Mouse (Mus musculus) liver, embryonic 12.5 days (tissue): ENCODE results near the gene Spg11. TPM values are rescaled to one million over a fixed set of nuclear protein-coding genes. Genes with fewer than 3 reads are reported as not detected.

ENCODE experiments used
- ATAC-seq: fragments of 200-750 bp; cut with Nextera tagmentation; 2 replicates; pipeline ENCODE4 v1.8.0; 2017; ENCODE audit warnings: moderate number of reproducible peaks, mild to moderate bottlenecking, moderate library complexity
- H3K27ac ChIP-seq: fragments of 300-500 bp; sonication (generic); 2 replicates; pipeline ENCODE4 v1.5.1; 2016; ENCODE audit warnings: mild to moderate bottlenecking
- H3K27me3 ChIP-seq: fragments of 300-500 bp; sonication (generic); replicated peaks from 2 replicates; pipeline ENCODE4 v1.6.1; 2016; ENCODE audit warnings: mild to moderate bottlenecking, moderate library complexity
- H3K36me3 ChIP-seq: fragments of 300-500 bp; sonication (generic); 2 replicates; pipeline ENCODE4 v1.6.1; 2016; ENCODE audit warnings: mild to moderate bottlenecking, moderate library complexity
- H3K4me1 ChIP-seq: fragments of 300-500 bp; sonication (generic); 2 replicates; pipeline ENCODE4 v1.6.1; 2016
- H3K4me2 ChIP-seq: fragments of 300-500 bp; sonication (generic); 2 replicates; pipeline ENCODE4 v1.6.1; 2016; ENCODE audit warnings: mild to moderate bottlenecking, moderate library complexity
- H3K4me3 ChIP-seq: fragments of 300-500 bp; sonication (generic); 2 replicates; pipeline ENCODE4 v1.5.1; 2016; ENCODE audit warnings: mild to moderate bottlenecking, moderate library complexity
- H3K9ac ChIP-seq: fragments of 300-500 bp; sonication (generic); 2 replicates; pipeline ENCODE4 v1.6.1; 2016; ENCODE audit warnings: mild to moderate bottlenecking, moderate library complexity
- H3K9me3 ChIP-seq: fragments of 300-500 bp; sonication (generic); replicated peaks from 2 replicates; pipeline ENCODE4 v1.6.1; 2016; ENCODE audit warnings: mild to moderate bottlenecking, moderate library complexity
- WGBS: fragments of 180-500 bp; shearing (Covaris S2); methylation state at CpG from one replicate; pipeline ENCODE4 v1.1.7; 2016; ENCODE audit not compliant: insufficient replicate concordance; 5-methylcytosine and 5-hydroxymethylcytosine counted together
- polyA plus RNA-seq: library from polyadenylated mRNA; unstranded; fragments of >200 nt; fragmentation: Nextera tagmentation; extraction: Ambion mirVana; gene quantifications from 2 replicates; pipeline ENCODE4 v1.2.1, GENCODE M21; 2016

Gene Spg11
- polyA plus RNA-seq, 1 experiment from 2014 or later: 5.8 TPM

- peaks cover 29% of the 10 kb centered on the region for H3K4me1 ChIP-seq
- 73% methylated on average over 2 of the region's 2 CpGs for WGBS
- peaks cover 39% of the 10 kb centered on the region for H3K36me3 ChIP-seq
- no peaks in the 10 kb centered on the region for H3K9me3 ChIP-seq
- H3K9ac ChIP-seq: no peak overlapping the region
- no peak overlapping the region for H3K4me2 ChIP-seq
- no peaks in the 10 kb centered on the region for H3K27me3 ChIP-seq
- no peak for ATAC-seq
- H3K4me3 ChIP-seq: no peak overlapping the region
- no peak overlapping the region for H3K27ac ChIP-seq
Observed at GRCm38 (mm10) chr2:122154479-122154878, 36.3 kb upstream of the Spg11 start.

- Histone ChIP-seq H3K4me2 (no peak overlapping the region), H3K36me3 (peaks cover 39% of the 10 kb centered on the region), H3K27ac (no peak overlapping the region), H3K27me3 (no peaks in the 10 kb centered on the region), H3K4me1 (peaks cover 35% of the 10 kb centered on the region), H3K9me3 (no peaks in the 10 kb centered on the region), H3K9ac (no peak overlapping the region), H3K4me3 (no peak overlapping the region)
- no peak for ATAC-seq
- 34% methylated on average over 7 of the region's 7 CpGs for WGBS
Observed at GRCm38 (mm10) chr2:122153681-122154365, 35.6 kb upstream of the Spg11 start.

- 65% methylated on average over 3 of the region's 3 CpGs for WGBS
- H3K4me1 ChIP-seq: peaks cover 37% of the 10 kb centered on the region
- no peak overlapping the region for H3K9ac ChIP-seq
- H3K36me3 ChIP-seq: peaks cover 39% of the 10 kb centered on the region
- H3K4me2 ChIP-seq: no peak overlapping the region
- H3K9me3 ChIP-seq: no peaks in the 10 kb centered on the region
- no peak overlapping the region for H3K4me3 ChIP-seq
- no peaks in the 10 kb centered on the region for H3K27me3 ChIP-seq
- ATAC-seq: no peak
- H3K27ac ChIP-seq: no peak overlapping the region
Observed at GRCm38 (mm10) chr2:122152850-122153249, 34.7 kb upstream of the Spg11 start.

- Histone ChIP-seq H3K36me3 (peaks cover 39% of the 10 kb centered on the region), H3K27ac (no peak overlapping the region), H3K4me2 (no peak overlapping the region), H3K27me3 (no peaks in the 10 kb centered on the region), H3K9me3 (no peaks in the 10 kb centered on the region), H3K4me1 (peaks cover 46% of the 10 kb centered on the region), H3K4me3 (no peak overlapping the region), H3K9ac (no peak overlapping the region)
- WGBS: 77% methylated on average over 1 of the region's 1 CpGs
- no peak for ATAC-seq
Observed at GRCm38 (mm10) chr2:122151221-122151620, 33.0 kb upstream of the Spg11 start.

- no peak overlapping the region for H3K4me3 ChIP-seq
- peaks cover 36% of the 10 kb centered on the region for H3K36me3 ChIP-seq
- H3K9me3 ChIP-seq: no peaks in the 10 kb centered on the region
- no peak overlapping the region for H3K9ac ChIP-seq
- no peak overlapping the region for H3K27ac ChIP-seq
- H3K4me1 ChIP-seq: peaks cover 40% of the 10 kb centered on the region
- WGBS: 78% methylated on average over 3 of the region's 3 CpGs
- peak overlapping the region; percentile 90 for H3K4me2 ChIP-seq
- no peaks in the 10 kb centered on the region for H3K27me3 ChIP-seq
- ATAC-seq: no peak
Observed at GRCm38 (mm10) chr2:122149716-122150115, 31.5 kb upstream of the Spg11 start.

- H3K4me3 ChIP-seq: peak overlapping the region; percentile 70
- no peaks in the 10 kb centered on the region for H3K9me3 ChIP-seq
- H3K4me1 ChIP-seq: peaks cover 40% of the 10 kb centered on the region
- no peak overlapping the region for H3K27ac ChIP-seq
- H3K9ac ChIP-seq: no peak overlapping the region
- no peaks in the 10 kb centered on the region for H3K27me3 ChIP-seq
- H3K4me2 ChIP-seq: peak overlapping the region; percentile 90
- H3K36me3 ChIP-seq: peaks cover 32% of the 10 kb centered on the region
- WGBS: 70% methylated on average over 6 of the region's 6 CpGs
- ATAC-seq: no peak
Observed at GRCm38 (mm10) chr2:122149316-122149715, 31.1 kb upstream of the Spg11 start.

- Histone ChIP-seq H3K4me3 (peak overlapping the region; percentile 70), H3K27me3 (no peaks in the 10 kb centered on the region), H3K27ac (peak overlapping the region; percentile 80), H3K4me2 (peak overlapping the region; percentile 90), H3K9me3 (no peaks in the 10 kb centered on the region), H3K9ac (peak overlapping the region; percentile 80), H3K36me3 (peaks cover 27% of the 10 kb centered on the region), H3K4me1 (peaks cover 40% of the 10 kb centered on the region)
- peak; percentile 31 for ATAC-seq
- WGBS: 14% methylated on average over 18 of the region's 18 CpGs
Observed at GRCm38 (mm10) chr2:122148242-122148917, 30.2 kb upstream of the Spg11 start.

- peaks cover 40% of the 10 kb centered on the region for H3K4me1 ChIP-seq
- peak within 1 kb of the TSS; percentile 80 for H3K9ac ChIP-seq
- H3K27me3 ChIP-seq: no peaks in the 10 kb centered on the region
- H3K36me3 ChIP-seq: peaks cover 21% of the 10 kb centered on the region
- H3K4me2 ChIP-seq: peak within 1 kb of the TSS; percentile 90
- no peaks in the 10 kb centered on the region for H3K9me3 ChIP-seq
- ATAC-seq: peak; percentile 95
- H3K4me3 ChIP-seq: peak within 1 kb of the TSS; percentile 70
- under 1% methylated on average over 40 of the region's 40 CpGs for WGBS
- peak within 1 kb of the TSS; percentile 80 for H3K27ac ChIP-seq
Observed at GRCm38 (mm10) chr2:122147508-122148241, 29.5 kb upstream of the Spg11 start, which contains the start of gene B2m. B2m (plus strand) TSS chr2:122147686.

- Histone ChIP-seq H3K4me3 (peak overlapping the region; percentile 70; the same call in 1 of the 2 replicates), H3K9ac (peak overlapping the region; percentile 80; the same call in 1 of the 2 replicates), H3K36me3 (peaks cover 13% of the 10 kb centered on the region), H3K27me3 (no peaks in the 10 kb centered on the region), H3K4me2 (peak overlapping the region; percentile 90), H3K27ac (peak overlapping the region; percentile 80), H3K4me1 (peaks cover 40% of the 10 kb centered on the region), H3K9me3 (no peaks in the 10 kb centered on the region)
- ATAC-seq: no peak
- WGBS: 78% methylated on average over 6 of the region's 6 CpGs
Observed at GRCm38 (mm10) chr2:122146687-122147086, 28.5 kb upstream of the Spg11 start.

GRCm38 (mm10) chr2:122145756-122146155 is 27.6 kb upstream of the Spg11 start:
- no peaks in the 10 kb centered on the region for H3K9me3 ChIP-seq
- H3K27ac ChIP-seq: no peak overlapping the region
- H3K4me3 ChIP-seq: no peak overlapping the region
- no peak overlapping the region for H3K4me2 ChIP-seq
- WGBS: 58% methylated on average over 4 of the region's 4 CpGs
- H3K36me3 ChIP-seq: peaks cover 4% of the 10 kb centered on the region; the same call in 1 of the 2 replicates
- H3K4me1 ChIP-seq: peaks cover 35% of the 10 kb centered on the region
- no peak overlapping the region for H3K9ac ChIP-seq
- no peak for ATAC-seq
- H3K27me3 ChIP-seq: no peaks in the 10 kb centered on the region

GRCm38 (mm10) chr2:122143111-122143510 is 24.9 kb upstream of the Spg11 start:
- no peaks in the 10 kb centered on the region for H3K36me3 ChIP-seq
- H3K27me3 ChIP-seq: no peaks in the 10 kb centered on the region
- 64% methylated on average over 3 of the region's 3 CpGs for WGBS
- H3K4me1 ChIP-seq: peaks cover 24% of the 10 kb centered on the region
- no peak overlapping the region for H3K9ac ChIP-seq
- no peaks in the 10 kb centered on the region for H3K9me3 ChIP-seq
- H3K4me2 ChIP-seq: no peak overlapping the region
- H3K4me3 ChIP-seq: no peak overlapping the region
- ATAC-seq: no peak
- no peak overlapping the region for H3K27ac ChIP-seq
